Mouse (Mus musculus) liver, embryonic 12.5 days (tissue): ENCODE data around the gene Skint9. TPM values are rescaled to one million over a fixed set of nuclear protein-coding genes. Genes with fewer than 3 reads are reported as not detected.
"Not testable (repeated sequence)": the region's sequence is repeated elsewhere in the genome, so short reads cannot be mapped to it uniquely, and the experiment has no call there.

ENCODE experiments used
- ATAC-seq: fragments of 200-750 bp; cut with Nextera tagmentation; 2 replicates; pipeline ENCODE4 v1.8.0; 2017; ENCODE audit warnings: moderate number of reproducible peaks, mild to moderate bottlenecking, moderate library complexity
- H3K27ac ChIP-seq: fragments of 300-500 bp; sonication (generic); 2 replicates; pipeline ENCODE4 v1.5.1; 2016; ENCODE audit warnings: mild to moderate bottlenecking
- H3K27me3 ChIP-seq: fragments of 300-500 bp; sonication (generic); replicated peaks from 2 replicates; pipeline ENCODE4 v1.6.1; 2016; ENCODE audit warnings: mild to moderate bottlenecking, moderate library complexity
- H3K36me3 ChIP-seq: fragments of 300-500 bp; sonication (generic); 2 replicates; pipeline ENCODE4 v1.6.1; 2016; ENCODE audit warnings: mild to moderate bottlenecking, moderate library complexity
- H3K4me1 ChIP-seq: fragments of 300-500 bp; sonication (generic); 2 replicates; pipeline ENCODE4 v1.6.1; 2016
- H3K4me2 ChIP-seq: fragments of 300-500 bp; sonication (generic); 2 replicates; pipeline ENCODE4 v1.6.1; 2016; ENCODE audit warnings: mild to moderate bottlenecking, moderate library complexity
- H3K4me3 ChIP-seq: fragments of 300-500 bp; sonication (generic); 2 replicates; pipeline ENCODE4 v1.5.1; 2016; ENCODE audit warnings: mild to moderate bottlenecking, moderate library complexity
- H3K9ac ChIP-seq: fragments of 300-500 bp; sonication (generic); 2 replicates; pipeline ENCODE4 v1.6.1; 2016; ENCODE audit warnings: mild to moderate bottlenecking, moderate library complexity
- H3K9me3 ChIP-seq: fragments of 300-500 bp; sonication (generic); replicated peaks from 2 replicates; pipeline ENCODE4 v1.6.1; 2016; ENCODE audit warnings: mild to moderate bottlenecking, moderate library complexity
- WGBS: fragments of 180-500 bp; shearing (Covaris S2); methylation state at CpG from one replicate; pipeline ENCODE4 v1.1.7; 2016; ENCODE audit not compliant: insufficient replicate concordance; 5-methylcytosine and 5-hydroxymethylcytosine counted together
- polyA plus RNA-seq: library from polyadenylated mRNA; unstranded; fragments of >200 nt; fragmentation: Nextera tagmentation; extraction: Ambion mirVana; gene quantifications from 2 replicates; pipeline ENCODE4 v1.2.1, GENCODE M21; 2016

The Skint9 gene
- polyA plus RNA-seq: not detected in 2 replicates

- H3K9ac ChIP-seq: no peak within 1 kb of the TSS
- no peak within 1 kb of the TSS for H3K4me2 ChIP-seq
- H3K4me1 ChIP-seq: no peaks in the 10 kb centered on the region
- no peak within 1 kb of the TSS for H3K4me3 ChIP-seq
- no peaks in the 10 kb centered on the region; the same call in 1 of the 2 replicates for H3K9me3 ChIP-seq
- no peaks in the 10 kb centered on the region for H3K36me3 ChIP-seq
- no peaks in the 10 kb centered on the region for H3K27me3 ChIP-seq
- no peak for ATAC-seq
- no peak within 1 kb of the TSS for H3K27ac ChIP-seq
These were observed at the start of gene Skint9 for GRCm38 (mm10) chr4:112433885-112434284. Gene Skint9, minus strand, starts transcription at chr4:112433985.

- H3K9ac ChIP-seq: no peak overlapping the region
- no peaks in the 10 kb centered on the region for H3K36me3 ChIP-seq
- H3K4me3 ChIP-seq: no peak overlapping the region
- no peak overlapping the region for H3K27ac ChIP-seq
- H3K27me3 ChIP-seq: no peaks in the 10 kb centered on the region
- H3K4me2 ChIP-seq: no peak overlapping the region
- no peaks in the 10 kb centered on the region; the same call in 1 of the 2 replicates for H3K9me3 ChIP-seq
- 52% methylated on average over 1 of the region's 1 CpGs for WGBS
- H3K4me1 ChIP-seq: no peaks in the 10 kb centered on the region
- no peak for ATAC-seq
These were observed 1.1 kb downstream of the Skint9 start for GRCm38 (mm10) chr4:112432685-112433084.

GRCm38 (mm10) chr4:112432223-112432622 is 1.6 kb downstream of the Skint9 start:
- ATAC-seq: no peak

DNA sequence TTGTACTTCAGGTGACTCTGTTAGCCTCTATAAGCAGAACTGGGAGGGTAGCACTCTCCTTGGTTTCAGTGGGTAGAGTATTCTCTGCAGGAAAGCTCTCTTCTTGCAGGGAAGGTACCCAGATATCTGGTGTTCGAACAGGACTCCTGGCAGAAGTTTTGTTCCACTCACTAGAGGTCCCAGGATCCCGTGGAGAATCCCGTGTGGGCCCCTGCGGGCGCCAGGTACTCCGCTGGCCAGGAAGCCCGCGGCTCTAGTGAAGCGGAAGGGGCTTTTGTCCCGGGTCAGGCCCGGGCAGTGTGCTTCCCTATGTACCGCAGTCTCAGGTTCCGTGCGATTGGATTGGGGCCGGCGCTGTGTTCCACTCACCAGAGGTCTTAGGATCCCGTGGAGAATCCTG is 84.7 kb downstream of the Skint9 start:
- not testable (repeated sequence) for H3K4me1 ChIP-seq, H3K9ac ChIP-seq, H3K36me3 ChIP-seq, H3K9me3 ChIP-seq, H3K27me3 ChIP-seq, H3K27ac ChIP-seq, ATAC-seq, H3K4me3 ChIP-seq, H3K4me2 ChIP-seq
- WGBS: 84% methylated on average over 17 of the region's 17 CpGs

More at GRCm38 (mm10) chr4:112432223-112432622, 1.6 kb downstream of the Skint9 start:
- Histone ChIP-seq H3K4me2 (no peak overlapping the region), H3K9me3 (peaks cover under 1% of the 10 kb centered on the region; the same call in 1 of the 2 replicates), H3K27me3 (no peaks in the 10 kb centered on the region), H3K9ac (no peak overlapping the region), H3K27ac (no peak overlapping the region), H3K36me3 (no peaks in the 10 kb centered on the region), H3K4me3 (no peak overlapping the region), H3K4me1 (no peaks in the 10 kb centered on the region)

Other genes starting within 250 kb of the Skint9 start
- gene Skint3, start 201.7 kb downstream of the Skint9 start, polyA plus RNA-seq: 0.04 TPM in 1 of 2 replicates, not detected in the other
- not detected in 2 replicates for gene Skint2, start 123.2 kb upstream of the Skint9 start, polyA plus RNA-seq